Mouse (Mus musculus) hindbrain, postnatal 0 days (tissue): Measurements from ENCODE around the gene Rassf3. TPM values are rescaled to one million over a fixed set of nuclear protein-coding genes. Genes with fewer than 3 reads are reported as not detected.

Experiments used
- ATAC-seq: fragments of 200-750 bp; cut with Nextera tagmentation; 2 replicates; pipeline ENCODE4 v1.8.0; 2017; ENCODE audit warnings: mild to moderate bottlenecking, moderate TSS enrichment, moderate library complexity
- DNase-seq: peaks from one replicate; pipeline ENCODE4 v3.0.0-alpha.2; 2015; ENCODE audit warnings: low spot score
- H3K27ac ChIP-seq: fragments of 300-500 bp; sonication (generic); 2 replicates; pipeline ENCODE4 v1.5.1; 2014; ENCODE audit warnings: mild to moderate bottlenecking
- H3K27me3 ChIP-seq: fragments of 300-500 bp; sonication (generic); 2 replicates; pipeline ENCODE4 v1.6.1; 2014; ENCODE audit warnings: low read length, mixed read lengths; ENCODE audit not compliant: insufficient read depth
- H3K36me3 ChIP-seq: fragments of 300-500 bp; sonication (generic); 2 replicates; pipeline ENCODE4 v1.6.1; 2014; ENCODE audit warnings: low read length, mixed read lengths; ENCODE audit not compliant: insufficient read depth
- H3K4me1 ChIP-seq: fragments of 300-500 bp; sonication (generic); 2 replicates; pipeline ENCODE4 v1.6.1; 2014; ENCODE audit warnings: antibody characterized with exemption, low read length, mixed read lengths; ENCODE audit not compliant: insufficient read depth
- H3K4me2 ChIP-seq: fragments of 300-500 bp; sonication (generic); 2 replicates; pipeline ENCODE4 v1.6.1; 2014; ENCODE audit warnings: low read depth, mild to moderate bottlenecking, low read length, moderate library complexity, mixed read lengths
- H3K4me3 ChIP-seq: fragments of 300-500 bp; sonication (generic); 2 replicates; pipeline ENCODE4 v1.5.1; 2014; ENCODE audit warnings: low read length
- H3K9ac ChIP-seq: fragments of 300-500 bp; sonication (generic); replicated peaks from 2 replicates; pipeline ENCODE4 v1.6.1; 2014; ENCODE audit warnings: mild to moderate bottlenecking, low read length, moderate library complexity, mixed read lengths
- H3K9me3 ChIP-seq: fragments of 300-500 bp; sonication (generic); 2 replicates; pipeline ENCODE4 v1.6.1; 2016; ENCODE audit warnings: low read length, mixed read lengths
- CTCF ChIP-seq: IDR thresholded peaks from 2 replicates; pipeline ENCODE4 v1.5.1; 2016; ENCODE audit warnings: antibody characterized with exemption, control low read depth, low read depth
- WGBS: fragments of 180-500 bp; shearing (Covaris S2); extraction: QIAGEN DNeasy Blood & Tissue Kit; methylation state at CpG from one replicate; pipeline ENCODE4 v1.1.7; 2014; 5-methylcytosine and 5-hydroxymethylcytosine counted together
- polyA plus RNA-seq: library from polyadenylated mRNA; unstranded; fragments of >200 nt; fragmentation: Nextera tagmentation; extraction: Ambion mirVana; gene quantifications from 2 replicates; pipeline ENCODE4 v1.2.1, GENCODE M21; 2015
- total RNA-seq: library from RNA; depleted of rRNA; stranded (reverse); fragments of >200 nt; gene quantifications from 2 replicates; pipeline ENCODE4 v1.2.3, GENCODE M21; 2014

The Rassf3 gene
- total and polyA plus RNA-seq, 2 experiments from 2014 or later, result 6.0 to 7.4 TPM

GRCm38 (mm10) chr10:121427136-121427535 is 49.0 kb downstream of the Rassf3 start:
- ATAC-seq (no peak), DNase-seq (peak; percentile 36)
- H3K9ac ChIP-seq, result no peak overlapping the region
- TF ChIP-seq CTCF, result peak; percentile 63
- no peak overlapping the region for H3K4me2 ChIP-seq
- H3K27me3 ChIP-seq, result no peaks in the 10 kb centered on the region
- H3K9me3 ChIP-seq, result no peaks in the 10 kb centered on the region
- H3K4me3 ChIP-seq, result no peak overlapping the region
- no peaks in the 10 kb centered on the region for H3K36me3 ChIP-seq
- no peak overlapping the region for H3K27ac ChIP-seq
- H3K4me1 ChIP-seq, result peaks cover 32% of the 10 kb centered on the region
- WGBS, result 64% methylated on average over 5 of the region's 5 CpGs

DNA sequence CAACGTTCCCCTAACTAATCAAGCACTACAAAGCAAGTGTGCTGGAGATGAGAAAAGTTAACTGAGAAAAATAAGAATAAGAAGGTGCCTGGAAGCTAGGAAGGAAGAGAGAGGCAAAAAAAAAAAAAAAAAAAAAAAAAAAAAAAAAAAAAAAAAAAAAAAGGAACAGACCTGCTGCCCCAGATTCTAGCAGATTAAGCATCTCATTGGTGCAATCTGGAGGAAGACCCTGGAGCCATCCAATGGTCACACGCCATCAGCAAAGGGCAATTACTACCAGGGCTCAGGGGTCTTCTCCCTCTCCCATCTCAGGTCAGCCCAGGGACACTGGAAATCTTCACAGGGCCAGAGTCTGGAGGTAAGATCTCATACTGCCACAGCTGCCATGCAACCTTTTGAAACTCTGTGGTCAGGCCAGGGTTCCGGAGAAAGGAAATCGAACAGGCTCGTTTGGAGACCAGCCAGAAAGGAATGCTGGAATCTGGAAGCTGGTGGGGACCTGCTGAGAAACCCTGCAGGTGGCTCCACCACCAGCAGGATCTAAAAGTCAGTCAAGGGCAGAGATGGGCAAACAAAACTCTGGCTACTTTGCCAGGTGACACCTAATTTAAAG is 49.6 kb downstream of the Rassf3 start:
- Histone ChIP-seq H3K4me1 (peaks cover 37% of the 10 kb centered on the region), H3K36me3 (no peaks in the 10 kb centered on the region), H3K4me2 (no peak overlapping the region), H3K27ac (no peak overlapping the region), H3K27me3 (no peaks in the 10 kb centered on the region), H3K4me3 (no peak overlapping the region), H3K9me3 (no peaks in the 10 kb centered on the region), H3K9ac (no peak overlapping the region)
- no peak for TF ChIP-seq CTCF
- ATAC-seq (no peak), DNase-seq (no peak)
- 31% methylated on average over 5 of the region's 5 CpGs for WGBS

GRCm38 (mm10) chr10:121425506-121426025 is 50.6 kb downstream of the Rassf3 start:
- no peak for DNase-seq
- Histone ChIP-seq H3K9ac (no peak overlapping the region), H3K36me3 (no peaks in the 10 kb centered on the region), H3K27me3 (no peaks in the 10 kb centered on the region), H3K4me1 (peaks cover 43% of the 10 kb centered on the region), H3K9me3 (no peaks in the 10 kb centered on the region), H3K4me3 (no peak overlapping the region), H3K4me2 (no peak overlapping the region), H3K27ac (no peak overlapping the region)
- WGBS, result 72% methylated on average over 14 of the region's 14 CpGs
- no peak for ATAC-seq
- TF ChIP-seq CTCF, result no peak

GRCm38 (mm10) chr10:121425079-121425478 is 51.1 kb downstream of the Rassf3 start:
- Histone ChIP-seq H3K9me3 (no peaks in the 10 kb centered on the region), H3K27ac (no peak overlapping the region), H3K4me1 (peaks cover 39% of the 10 kb centered on the region), H3K4me3 (no peak overlapping the region), H3K4me2 (no peak overlapping the region), H3K9ac (no peak overlapping the region), H3K27me3 (no peaks in the 10 kb centered on the region), H3K36me3 (no peaks in the 10 kb centered on the region)
- no peak for ATAC-seq
- 92% methylated on average over 5 of the region's 5 CpGs for WGBS
- DNase-seq, result no peak
- no peak for TF ChIP-seq CTCF

GRCm38 (mm10) chr10:121424455-121424854 is 51.7 kb downstream of the Rassf3 start:
- Histone ChIP-seq H3K4me3 (no peak overlapping the region), H3K27me3 (no peaks in the 10 kb centered on the region), H3K4me1 (peaks cover 39% of the 10 kb centered on the region), H3K4me2 (no peak overlapping the region), H3K9ac (no peak overlapping the region), H3K36me3 (no peaks in the 10 kb centered on the region), H3K9me3 (no peaks in the 10 kb centered on the region), H3K27ac (peak overlapping the region; percentile 71)
- TF ChIP-seq CTCF, result no peak
- ATAC-seq, result no peak
- WGBS, result 54% methylated on average over 3 of the region's 3 CpGs
- no peak for DNase-seq

DNA sequence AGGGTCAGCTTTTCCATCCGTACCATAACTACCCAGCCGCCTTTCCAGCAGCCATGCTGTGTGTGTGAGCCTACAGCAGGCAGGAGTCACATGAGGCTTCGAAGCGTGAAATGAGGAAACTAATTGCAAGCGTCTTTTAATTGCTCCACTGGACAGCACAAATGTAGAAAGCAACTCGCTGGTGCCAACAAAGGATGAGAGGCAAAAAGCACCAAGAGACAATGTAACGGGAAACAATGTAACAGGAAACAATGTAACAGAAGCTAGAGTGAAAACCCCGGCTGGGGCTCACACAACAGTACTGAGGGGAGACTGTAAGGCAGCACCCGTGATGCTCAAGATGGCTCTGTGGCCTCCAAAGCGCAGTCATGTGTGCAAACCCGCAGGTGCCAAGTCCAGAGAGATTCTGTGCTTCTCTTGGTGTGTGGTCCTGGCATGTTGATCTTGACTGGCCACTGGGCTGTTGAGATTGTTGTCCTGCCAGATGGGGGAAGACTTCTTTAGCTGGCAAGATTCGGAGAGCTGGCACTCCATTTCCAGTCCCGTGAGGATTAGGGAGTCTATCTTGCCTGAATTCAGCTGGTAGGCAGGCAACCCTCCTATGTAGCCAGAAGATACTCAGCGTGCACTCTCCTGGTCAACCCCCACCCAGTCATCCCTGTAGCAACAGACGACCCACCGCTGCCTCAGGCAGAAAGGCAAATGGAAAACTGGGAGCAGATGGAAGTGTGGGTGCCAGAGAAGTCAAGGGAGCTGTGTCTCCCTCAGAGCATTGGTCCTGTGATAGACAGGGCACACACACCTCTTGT is 52.4 kb downstream of the Rassf3 start:
- no peak overlapping the region for H3K9ac ChIP-seq
- H3K27ac ChIP-seq, result peak overlapping the region; percentile 71
- H3K9me3 ChIP-seq, result no peaks in the 10 kb centered on the region
- no peak overlapping the region for H3K4me2 ChIP-seq
- ATAC-seq, result peak; percentile 87
- DNase-seq, result peak; percentile 89
- WGBS, result 26% methylated on average over 16 of the region's 16 CpGs
- H3K4me1 ChIP-seq, result peaks cover 36% of the 10 kb centered on the region
- H3K4me3 ChIP-seq, result no peak overlapping the region
- TF ChIP-seq CTCF, result no peak; the same call in 1 of the 2 replicates
- H3K27me3 ChIP-seq, result no peaks in the 10 kb centered on the region
- H3K36me3 ChIP-seq, result no peaks in the 10 kb centered on the region
